Mouse (Mus musculus): ENCODE measurements around the gene Dnajc15. TPM values are rescaled to one million over a fixed set of nuclear protein-coding genes. Genes with fewer than 3 reads are reported as not detected.

The Dnajc15 gene
- polyA plus RNA-seq, 1 experiment from 2014 or later, result 177 TPM

DNA sequence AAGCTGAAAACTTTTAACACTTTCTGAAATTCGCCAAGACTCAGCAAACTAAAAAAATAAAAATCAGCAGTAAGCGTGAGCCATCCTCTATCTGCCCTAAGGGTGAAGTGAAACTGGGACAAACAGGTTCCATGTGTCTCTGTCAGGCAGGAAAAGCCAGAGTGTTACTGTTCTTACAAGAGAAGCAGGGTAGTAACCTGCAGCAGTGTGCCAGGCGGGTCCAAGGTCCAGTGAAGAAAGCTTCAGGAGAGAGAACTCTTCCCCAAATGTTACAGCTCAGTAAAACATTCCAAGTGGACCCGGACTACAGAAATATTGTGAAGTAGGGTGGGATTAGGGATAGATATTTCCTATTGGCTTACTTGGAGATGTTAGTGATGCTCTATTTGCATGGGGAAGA lies 45.3 kb downstream of the Dnajc15 start:
- ATAC-seq (replicated peaks; ENCODE audit: low FRiP score, low read depth), result no peak
- H3K27me3 ChIP-seq (ENCODE audit: insufficient read depth, low read length), result no peaks in the 10 kb centered on the region
- WGBS, result 85% methylated on average over 4 of the region's 4 CpGs

DNA sequence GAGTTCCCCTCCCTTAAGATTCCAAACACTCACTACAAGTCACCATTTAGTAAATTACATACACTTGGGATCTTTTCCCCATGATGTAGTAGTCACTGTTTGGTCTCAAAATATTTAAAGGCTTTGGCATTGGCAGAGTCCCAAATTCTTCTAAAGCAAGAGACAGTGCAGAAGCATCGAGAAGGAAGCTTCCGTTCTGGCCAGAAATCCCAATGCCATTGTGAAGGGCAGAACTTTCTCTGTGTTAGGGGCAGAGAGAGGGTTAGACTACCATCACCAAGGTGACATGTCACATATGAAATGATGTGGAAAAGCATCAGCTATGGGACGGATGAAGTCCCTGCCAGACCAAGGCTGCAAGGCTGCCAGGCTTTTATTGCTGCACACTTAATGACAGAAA lies 49.0 kb downstream of the Dnajc15 start:
- Histone ChIP-seq H3K27ac (no peak overlapping the region), H3K36me3 (ENCODE audit: insufficient read depth, low read length) (peaks cover 3% of the 10 kb centered on the region; the same call in 1 of the 2 replicates), H3K4me1 (replicated peaks; ENCODE audit: insufficient read depth, low read length) (no peaks in the 10 kb centered on the region), H3K4me3 (replicated peaks; ENCODE audit: low read depth, low read length) (no peak overlapping the region), H3K27me3 (ENCODE audit: insufficient read depth, low read length) (no peaks in the 10 kb centered on the region), H3K4me2 (ENCODE audit: low read length) (no peak overlapping the region), H3K9me3 (replicated peaks; ENCODE audit: low read length) (no peaks in the 10 kb centered on the region), H3K9ac (ENCODE audit: low read depth, low read length) (no peak overlapping the region)
- no peak for ATAC-seq (replicated peaks; ENCODE audit: low FRiP score, low read depth)
- DNase-seq (ENCODE audit: low spot score), result no peak
- 66% methylated on average over 3 of the region's 3 CpGs for WGBS
- no peak for TF ChIP-seq CTCF (IDR thresholded peaks at IDR 0.05; ENCODE audit: low read depth)

More for the DNA sequence above, 45.3 kb downstream of the Dnajc15 start:
- Histone ChIP-seq H3K9ac (ENCODE audit: low read depth, low read length) (no peak overlapping the region), H3K4me3 (replicated peaks; ENCODE audit: low read depth, low read length) (no peak overlapping the region), H3K36me3 (ENCODE audit: insufficient read depth, low read length) (no peaks in the 10 kb centered on the region), H3K9me3 (replicated peaks; ENCODE audit: low read length) (no peaks in the 10 kb centered on the region), H3K27ac (no peak overlapping the region), H3K4me2 (ENCODE audit: low read length) (no peak overlapping the region), H3K4me1 (replicated peaks; ENCODE audit: insufficient read depth, low read length) (no peaks in the 10 kb centered on the region)
- no peak for TF ChIP-seq CTCF (IDR thresholded peaks at IDR 0.05; ENCODE audit: low read depth)
- DNase-seq (ENCODE audit: low spot score), result no peak

DNA sequence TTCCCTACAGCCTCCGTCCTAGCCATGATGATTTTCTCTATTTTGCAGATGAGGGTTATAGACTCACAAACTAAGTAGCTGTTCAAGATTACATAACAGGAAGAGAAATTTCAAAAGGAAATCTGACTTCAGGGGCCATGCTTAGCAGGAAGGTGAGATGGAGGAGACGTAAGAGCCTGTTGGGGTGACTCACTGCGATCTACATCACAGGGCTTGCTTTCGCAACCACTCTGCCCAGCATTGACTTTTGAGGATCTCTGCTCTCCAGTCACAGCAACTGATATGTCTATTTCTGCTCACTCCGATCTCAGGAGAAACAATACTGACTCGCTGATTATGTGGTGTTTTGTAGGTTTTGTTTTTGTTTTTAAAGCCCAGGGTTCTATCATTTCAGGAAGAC lies 49.8 kb downstream of the Dnajc15 start:
- no peak for ATAC-seq (replicated peaks; ENCODE audit: low FRiP score, low read depth)
- H3K4me3 ChIP-seq (replicated peaks; ENCODE audit: low read depth, low read length), result no peak overlapping the region
- no peaks in the 10 kb centered on the region for H3K9me3 ChIP-seq (replicated peaks; ENCODE audit: low read length)
- WGBS, result 90% methylated on average over 6 of the region's 6 CpGs
- DNase-seq (ENCODE audit: low spot score), result no peak
- H3K9ac ChIP-seq (ENCODE audit: low read depth, low read length), result no peak overlapping the region
- no peaks in the 10 kb centered on the region for H3K4me1 ChIP-seq (replicated peaks; ENCODE audit: insufficient read depth, low read length)
- no peak overlapping the region for H3K4me2 ChIP-seq (ENCODE audit: low read length)
- H3K36me3 ChIP-seq (ENCODE audit: insufficient read depth, low read length), result peaks cover 3% of the 10 kb centered on the region; the same call in 1 of the 2 replicates
- no peaks in the 10 kb centered on the region for H3K27me3 ChIP-seq (ENCODE audit: insufficient read depth, low read length)
- no peak overlapping the region for H3K27ac ChIP-seq
- no peak for TF ChIP-seq CTCF (IDR thresholded peaks at IDR 0.05; ENCODE audit: low read depth)

DNA sequence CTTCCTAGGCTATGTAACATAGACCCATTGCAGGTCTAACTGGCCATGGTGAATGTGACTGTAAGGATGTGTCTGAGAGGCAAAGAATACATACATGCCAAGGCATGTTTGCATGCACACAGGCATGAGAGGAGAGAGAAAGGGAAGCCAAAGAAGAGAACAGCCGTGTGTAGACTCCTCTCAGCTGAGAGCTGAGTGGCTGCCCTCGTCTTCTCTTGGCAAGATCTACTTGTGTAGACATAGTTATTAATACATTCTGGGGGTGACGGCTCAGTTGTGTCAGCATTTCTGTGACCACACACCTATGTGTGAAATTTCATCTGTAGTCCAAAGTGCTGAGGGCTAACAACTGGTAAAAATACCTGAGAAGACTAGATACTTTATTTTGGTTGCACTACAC lies 55.1 kb downstream of the Dnajc15 start:
- DNase-seq (ENCODE audit: low spot score) (no peak), ATAC-seq (replicated peaks; ENCODE audit: low FRiP score, low read depth) (no peak)
- TF ChIP-seq CTCF (IDR thresholded peaks at IDR 0.05; ENCODE audit: low read depth), result no peak

DNA sequence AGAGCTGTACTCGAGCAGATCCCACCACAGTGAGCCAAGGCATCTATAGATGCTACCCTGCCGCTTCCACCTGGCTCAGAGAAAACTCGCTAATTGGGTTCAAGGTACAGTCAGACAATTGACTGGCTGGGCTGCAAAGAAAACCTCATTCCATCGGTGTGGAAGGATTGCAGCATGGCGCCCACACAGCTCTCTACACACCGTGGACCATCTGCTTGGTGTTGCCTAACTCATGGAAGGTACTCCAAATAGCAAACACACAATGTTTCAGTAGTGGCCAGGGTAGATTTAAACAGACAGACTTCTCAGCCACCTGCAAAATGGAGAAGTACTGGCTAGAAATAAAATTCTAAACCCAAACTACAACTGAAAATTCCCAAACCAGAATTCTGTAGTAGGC lies 57.4 kb downstream of the Dnajc15 start:
- DNase-seq (ENCODE audit: low spot score), result no peak
- H3K36me3 ChIP-seq (ENCODE audit: insufficient read depth, low read length), result peaks cover 3% of the 10 kb centered on the region; the same call in 1 of the 2 replicates
- no peaks in the 10 kb centered on the region for H3K4me1 ChIP-seq (replicated peaks; ENCODE audit: insufficient read depth, low read length)
- TF ChIP-seq CTCF (IDR thresholded peaks at IDR 0.05; ENCODE audit: low read depth), result no peak
- H3K9ac ChIP-seq (ENCODE audit: low read depth, low read length), result no peak overlapping the region
- H3K4me3 ChIP-seq (replicated peaks; ENCODE audit: low read depth, low read length), result no peak overlapping the region
- 89% methylated on average over 6 of the region's 6 CpGs for WGBS
- no peak overlapping the region for H3K27ac ChIP-seq
- no peak for ATAC-seq (replicated peaks; ENCODE audit: low FRiP score, low read depth)
- H3K4me2 ChIP-seq (ENCODE audit: low read length), result no peak overlapping the region
- H3K27me3 ChIP-seq (ENCODE audit: insufficient read depth, low read length), result no peaks in the 10 kb centered on the region
- H3K9me3 ChIP-seq (replicated peaks; ENCODE audit: low read length), result no peaks in the 10 kb centered on the region

More for the DNA sequence above, 55.1 kb downstream of the Dnajc15 start:
- Histone ChIP-seq H3K27ac (no peak overlapping the region), H3K27me3 (ENCODE audit: insufficient read depth, low read length) (no peaks in the 10 kb centered on the region), H3K4me3 (replicated peaks; ENCODE audit: low read depth, low read length) (no peak overlapping the region), H3K4me2 (ENCODE audit: low read length) (no peak overlapping the region), H3K4me1 (replicated peaks; ENCODE audit: insufficient read depth, low read length) (no peaks in the 10 kb centered on the region), H3K9me3 (replicated peaks; ENCODE audit: low read length) (no peaks in the 10 kb centered on the region), H3K36me3 (ENCODE audit: insufficient read depth, low read length) (peaks cover 3% of the 10 kb centered on the region; the same call in 1 of the 2 replicates), H3K9ac (ENCODE audit: low read depth, low read length) (no peak overlapping the region)
- WGBS, result 83% methylated on average over 3 of the region's 3 CpGs

DNA sequence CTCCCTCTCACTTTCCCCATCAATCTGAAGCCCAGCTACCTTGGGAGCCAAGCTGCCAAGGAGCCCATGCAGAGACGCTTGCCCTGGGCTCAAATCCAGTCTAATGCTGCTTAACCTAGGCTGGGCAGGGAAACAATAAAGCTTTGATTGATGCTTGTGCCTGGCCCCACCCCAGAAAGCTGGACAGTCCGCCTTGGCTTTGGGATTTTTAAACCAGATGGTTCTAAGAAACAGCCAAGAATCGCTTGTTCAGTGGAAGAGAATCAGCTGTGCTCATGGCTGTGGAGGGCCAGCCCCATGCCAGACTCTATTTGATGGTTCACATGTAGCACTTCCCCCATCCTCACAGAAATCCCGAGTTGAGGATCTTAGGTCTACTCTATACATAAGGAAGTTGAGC lies 60.0 kb downstream of the Dnajc15 start:
- Histone ChIP-seq H3K4me3 (replicated peaks; ENCODE audit: low read depth, low read length) (no peak overlapping the region), H3K36me3 (ENCODE audit: insufficient read depth, low read length) (no peaks in the 10 kb centered on the region), H3K27ac (no peak overlapping the region), H3K4me2 (ENCODE audit: low read length) (no peak overlapping the region), H3K9me3 (replicated peaks; ENCODE audit: low read length) (no peaks in the 10 kb centered on the region), H3K9ac (ENCODE audit: low read depth, low read length) (no peak overlapping the region), H3K27me3 (ENCODE audit: insufficient read depth, low read length) (no peaks in the 10 kb centered on the region), H3K4me1 (replicated peaks; ENCODE audit: insufficient read depth, low read length) (no peaks in the 10 kb centered on the region)
- ATAC-seq (replicated peaks; ENCODE audit: low FRiP score, low read depth), result no peak
- DNase-seq (ENCODE audit: low spot score), result peak; percentile 65
- no peak for TF ChIP-seq CTCF (IDR thresholded peaks at IDR 0.05; ENCODE audit: low read depth)
- WGBS, result 44% methylated on average over 4 of the region's 4 CpGs

DNA sequence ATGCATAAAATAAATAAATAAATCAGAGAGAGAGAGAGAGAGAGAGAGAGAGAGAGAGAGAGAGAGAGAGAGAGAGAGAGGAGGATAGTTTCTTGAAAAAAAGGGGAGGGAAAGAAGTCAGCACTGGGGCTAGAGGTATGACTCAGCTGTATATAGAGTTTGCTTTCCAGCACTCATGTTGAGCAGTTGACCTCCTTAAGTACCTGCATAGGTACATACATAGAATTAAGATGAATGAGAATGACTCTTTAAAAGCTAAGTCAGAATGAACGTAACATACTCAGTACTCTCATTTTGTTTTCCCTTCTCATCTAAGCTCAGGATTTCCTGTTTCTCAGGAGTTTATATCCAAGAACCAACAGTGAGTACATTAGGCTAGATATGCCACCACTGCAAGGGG lies 62.0 kb downstream of the Dnajc15 start:
- Histone ChIP-seq H3K27me3 (ENCODE audit: insufficient read depth, low read length) (no peaks in the 10 kb centered on the region), H3K36me3 (ENCODE audit: insufficient read depth, low read length) (no peaks in the 10 kb centered on the region), H3K27ac (no peak overlapping the region), H3K4me2 (ENCODE audit: low read length) (no peak overlapping the region), H3K4me1 (replicated peaks; ENCODE audit: insufficient read depth, low read length) (no peaks in the 10 kb centered on the region), H3K4me3 (replicated peaks; ENCODE audit: low read depth, low read length) (no peak overlapping the region), H3K9me3 (replicated peaks; ENCODE audit: low read length) (no peaks in the 10 kb centered on the region), H3K9ac (ENCODE audit: low read depth, low read length) (no peak overlapping the region)
- no peak for ATAC-seq (replicated peaks; ENCODE audit: low FRiP score, low read depth)
- TF ChIP-seq CTCF (IDR thresholded peaks at IDR 0.05; ENCODE audit: low read depth), result no peak
- DNase-seq (ENCODE audit: low spot score), result no peak
- WGBS, result 64% methylated on average over 1 of the region's 1 CpGs
